Mouse (Mus musculus) CH12.LX (cell line): ENCODE data around the gene Tmem72.

Experiments
- MYC ChIP-seq: IDR thresholded peaks from 2 replicates; pipeline ENCODE4 v1.6.1; 2011; ENCODE audit warnings: low read depth, mild to moderate bottlenecking, improper control_type of control experiment, low read length
- USF1 ChIP-seq: IDR thresholded peaks from 2 replicates; pipeline ENCODE4 v1.6.1; 2014; ENCODE audit warnings: low read depth, mild to moderate bottlenecking, inconsistent platforms, low read length, improper control_type of control experiment

DNA sequence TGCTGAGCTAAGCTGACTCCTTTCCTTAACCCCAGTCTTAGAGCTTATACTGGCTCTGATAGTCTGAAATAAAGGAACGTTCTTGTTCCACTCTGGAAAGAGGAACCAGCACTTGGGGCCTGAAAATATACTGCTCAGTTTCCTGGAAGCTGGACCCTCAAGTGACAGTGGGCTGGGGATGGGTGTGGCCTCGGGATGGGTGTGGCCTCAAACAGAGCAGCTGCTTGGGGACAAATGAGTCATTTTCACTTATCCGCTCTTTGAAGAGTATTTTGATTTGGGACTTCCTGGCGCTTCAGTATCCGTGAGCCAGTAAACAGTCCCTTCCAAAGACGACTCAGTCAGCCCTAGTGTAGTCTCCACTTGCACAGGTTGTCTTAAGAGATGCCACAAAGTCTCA, 34.4 kb downstream of the Tmem72 start:
- TF ChIP-seq MYC (no peak), USF1 (no peak)
